Mouse (Mus musculus) megakaryocyte, embryonic 14.5 days (primary cell): ENCODE results near the gene Raph1. TPM values are rescaled to one million over a fixed set of nuclear protein-coding genes. Genes with fewer than 3 reads are reported as not detected.
"Not testable (repeated sequence)": the region's sequence is repeated elsewhere in the genome, so short reads cannot be mapped to it uniquely, and the experiment has no call there.

ENCODE experiments used
- H3K27me3 ChIP-seq: replicated peaks from 2 replicates; pipeline ENCODE3; 2012; ENCODE audit warnings: inconsistent platforms
- H3K36me3 ChIP-seq: replicated peaks from 2 replicates; pipeline ENCODE3; 2012; ENCODE audit warnings: low read length, inconsistent platforms, mixed read lengths
- H3K4me1 ChIP-seq: 2 replicates; pipeline ENCODE4 v1.6.1; 2012; ENCODE audit warnings: inconsistent platforms
- H3K4me3 ChIP-seq: replicated peaks from 2 replicates; pipeline ENCODE3; 2012; ENCODE audit warnings: moderate library complexity, mild to moderate bottlenecking, inconsistent platforms
- H3K9me3 ChIP-seq: 2 replicates; pipeline ENCODE4 v1.6.1; 2012; ENCODE audit warnings: inconsistent platforms
- FLI1 ChIP-seq: IDR thresholded peaks from 2 replicates; pipeline ENCODE4 v1.6.1; 2012; ENCODE audit warnings: low read length, inconsistent platforms, mixed read lengths
- GATA1 ChIP-seq: IDR thresholded peaks from 3 replicates; pipeline ENCODE4 v1.6.1; 2012; ENCODE audit warnings: mixed read lengths, low read length, inconsistent platforms, borderline replicate concordance
- polyA plus RNA-seq: library from polyadenylated mRNA; stranded (reverse); fragments of >175 nt; gene quantifications from 2 replicates; pipeline ENCODE4 v1.2.3, GENCODE M21; 2012; ENCODE audit warnings: low replicate concordance; ENCODE audit not compliant: insufficient read depth

Raph1 gene
- polyA plus RNA-seq, 1 experiment: 4.9 TPM

DNA sequence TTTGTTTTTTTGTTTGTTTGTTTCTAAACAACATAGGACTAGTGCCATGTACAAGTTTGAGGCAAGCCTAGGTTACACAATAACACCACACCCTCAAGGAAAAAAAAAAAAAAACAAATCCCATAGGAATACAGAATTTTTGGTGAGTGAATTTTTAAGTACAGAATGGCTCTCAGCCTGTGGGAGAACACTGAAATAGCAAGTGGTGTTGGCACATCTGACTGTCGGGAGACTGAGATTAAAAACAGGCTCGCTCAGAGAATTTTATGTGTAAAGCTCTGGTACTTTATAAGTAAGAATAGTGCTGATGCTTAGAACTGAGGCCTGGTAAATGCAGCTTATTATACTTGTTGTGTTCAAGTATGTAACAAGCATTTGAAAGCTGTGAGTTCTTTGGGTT, 97.4 kb downstream of the Raph1 start:
- TF ChIP-seq FLI1: no peak
- no peak for TF ChIP-seq GATA1
- Histone ChIP-seq H3K4me1 (peaks cover 33% of the 10 kb centered on the region), H3K4me3 (no peak overlapping the region), H3K27me3 (no peaks in the 10 kb centered on the region), H3K9me3 (no peaks in the 10 kb centered on the region), H3K36me3 (peaks cover 47% of the 10 kb centered on the region)

- Histone ChIP-seq H3K4me1 (peaks cover 27% of the 10 kb centered on the region), H3K36me3 (peaks cover 41% of the 10 kb centered on the region), H3K27me3 (no peaks in the 10 kb centered on the region), H3K4me3 (no peak overlapping the region), H3K9me3 (no peaks in the 10 kb centered on the region)
- no peak for TF ChIP-seq FLI1
- no peak for TF ChIP-seq GATA1
Measured at GRCm38 (mm10) chr1:60460623-60461022, 106.3 kb downstream of the Raph1 start.

GRCm38 (mm10) chr1:60449896-60450295, 117.0 kb downstream of the Raph1 start:
- Histone ChIP-seq H3K36me3 (peaks cover 60% of the 10 kb centered on the region), H3K27me3 (no peaks in the 10 kb centered on the region), H3K4me3 (peak overlapping the region; percentile 62), H3K4me1 (peaks cover 13% of the 10 kb centered on the region), H3K9me3 (no peaks in the 10 kb centered on the region)
- no peak for TF ChIP-seq FLI1
- TF ChIP-seq GATA1: no peak

GRCm38 (mm10) chr1:60447067-60447466, 119.8 kb downstream of the Raph1 start:
- Histone ChIP-seq H3K4me3 (peak overlapping the region; percentile 72), H3K36me3 (peaks cover 45% of the 10 kb centered on the region), H3K9me3 (no peaks in the 10 kb centered on the region), H3K4me1 (peaks cover 13% of the 10 kb centered on the region), H3K27me3 (no peaks in the 10 kb centered on the region)
- TF ChIP-seq FLI1 (no peak), GATA1 (no peak)

- H3K9me3 ChIP-seq, H3K4me1 ChIP-seq, H3K27me3 ChIP-seq, H3K4me3 ChIP-seq: not testable (repeated sequence)
- H3K36me3 ChIP-seq: peaks cover 39% of the 10 kb centered on the region
Measured at GRCm38 (mm10) chr1:60441438-60441837, 125.5 kb downstream of the Raph1 start.

GRCm38 (mm10) chr1:60432497-60432896, 134.4 kb downstream of the Raph1 start:
- Histone ChIP-seq H3K4me1 (peaks cover 28% of the 10 kb centered on the region), H3K9me3 (no peaks in the 10 kb centered on the region), H3K36me3 (peaks cover 23% of the 10 kb centered on the region), H3K27me3 (no peaks in the 10 kb centered on the region), H3K4me3 (no peak overlapping the region)
- TF ChIP-seq FLI1 (no peak), GATA1 (no peak)

Other genes with a start within 250 kb of the Raph1 start
- gene Cyp20a1, start 223.8 kb downstream of the Raph1 start, polyA plus RNA-seq: 6.8 TPM in 1 of 2 replicates, not detected in the other
- gene Abi2, start 157.5 kb downstream of the Raph1 start, polyA plus RNA-seq: 1.7 and 11.2 TPM in 2 replicates
- 0.91 and 2.4 TPM in 2 replicates for gene Cd28, start 149.7 kb upstream of the Raph1 start, polyA plus RNA-seq